Mouse (Mus musculus) adrenal gland, postnatal 36 days (tissue): Measurements from ENCODE around the gene Adam1a. TPM values are rescaled to one million over a fixed set of nuclear protein-coding genes. Genes with fewer than 3 reads are reported as not detected.
A peak's percentile ranks its signal among the peaks of the same experiment; 100 is the strongest.
"Not testable (repeated sequence)": the region's sequence is repeated elsewhere in the genome, so short reads cannot be mapped to it uniquely, and the experiment has no call there.

Experiments
- DNase-seq, 2 experiments: peaks; one replicate each; pipeline ENCODE4 v3.0.0; 2021; ENCODE audit warnings: mixed read lengths in 1 of 2
- total RNA-seq, 2 experiments: library from RNA; stranded (reverse); gene quantifications; 2 replicates each; pipeline ENCODE4 v1.2.3; 2021

Gene Adam1a
- total RNA-seq, 2 experiments from 2014 or later: 4.1 to 5.5 TPM

- not testable (repeated sequence) for DNase-seq
These were observed 43.8 kb downstream of the Adam1a start for GRCm38 (mm10) chr5:121501424-121501996.

GRCm38 (mm10) chr5:121500719-121501118 is 44.6 kb downstream of the Adam1a start:
- no peak for DNase-seq

GRCm38 (mm10) chr5:121493305-121493704 is 52.0 kb downstream of the Adam1a start:
- no peak for DNase-seq

GRCm38 (mm10) chr5:121484801-121485200 is 60.5 kb downstream of the Adam1a start:
- DNase-seq: no peak

GRCm38 (mm10) chr5:121477680-121478079 is 67.6 kb downstream of the Adam1a start:
- peak in 1 of 2 experiments; percentile 47 for DNase-seq

GRCm38 (mm10) chr5:121476040-121476439 is 69.2 kb downstream of the Adam1a start:
- DNase-seq: no peak

GRCm38 (mm10) chr5:121474610-121475009 is 70.7 kb downstream of the Adam1a start:
- no peak for DNase-seq

- no peak for DNase-seq
These were observed 72.9 kb downstream of the Adam1a start for GRCm38 (mm10) chr5:121472411-121472810.

- DNase-seq: no peak
These were observed 75.7 kb downstream of the Adam1a start for GRCm38 (mm10) chr5:121469566-121469965.

Other genes starting within 250 kb of the Adam1a start
- 10 to 100 TPM; 44.1 to 49.7 TPM for gene Trafd1, start 159.8 kb downstream of the Adam1a start, total RNA-seq
- 10 to 100 TPM; 35.8 to 42.1 TPM for gene Naa25, start 147.5 kb downstream of the Adam1a start, total RNA-seq
- gene Tmem116, start 93.6 kb downstream of the Adam1a start, total RNA-seq: 1 to 10 TPM; 3.5 to 6.9 TPM
- 100 to 1,000 TPM; 117 to 123 TPM for gene Erp29, start 93.0 kb downstream of the Adam1a start, total RNA-seq
- gene Adam1b, start 42.0 kb downstream of the Adam1a start, total RNA-seq: not detected
- gene Gm42878, start within 50 bp of the Adam1a start, total RNA-seq: not detected
- gene Mapkapk5, start 423 bp upstream of the Adam1a start, total RNA-seq: 10 to 100 TPM; 78.9 to 82.6 TPM
- 1,000 to 10,000 TPM; 1,062 to 2,025 TPM for gene Aldh2, start 48.3 kb upstream of the Adam1a start, total RNA-seq
- gene Acad12, start 73.5 kb upstream of the Adam1a start, total RNA-seq: 10 to 100 TPM; 19.4 to 23.4 TPM
- gene Acad10, start 115.0 kb upstream of the Adam1a start, total RNA-seq: 10 to 100 TPM; 18.2 to 25.6 TPM
- gene Brap, start 115.1 kb upstream of the Adam1a start, total RNA-seq: 10 to 100 TPM; 51.4 to 52.2 TPM
- gene Atxn2, start 165.9 kb upstream of the Adam1a start, total RNA-seq: 100 to 1,000 TPM; 158 to 166 TPM